30 mouse cellular contexts compared by ENCODE assay signal in genomic region chr6:97245200-97245599, GRCm38 (mm10). TPM values are rescaled to one million over a fixed set of nuclear protein-coding genes. Genes with fewer than 3 reads are reported as not detected.
"Had no signal": no experiment of that assay in that cellular context is flagged by ENCODE, and none has a peak within 500 bp of the region (broad histone marks: within the 10 kb centered on the region; RNA-seq: fewer than 3 reads in every experiment).

No protein-coding gene starts in this region.

- H3K4me1 ChIP-seq: heart, embryonic 15.5 days; hindbrain, embryonic 13.5 days; hindbrain, embryonic 15.5 days; kidney, embryonic 15.5 days; limb, embryonic 10.5 days; limb, embryonic 12.5 days; liver, embryonic 13.5 days had no signal

- H3K27me3 ChIP-seq: heart, embryonic 13.5 days; heart, embryonic 15.5 days; hindbrain, embryonic 13.5 days; hindbrain, embryonic 15.5 days; kidney, embryonic 15.5 days; liver, embryonic 13.5 days had no signal

- H3K9me3 ChIP-seq: heart, embryonic 13.5 days; heart, embryonic 15.5 days; hindbrain, embryonic 13.5 days; hindbrain, embryonic 15.5 days; kidney, embryonic 15.5 days; limb, embryonic 10.5 days; limb, embryonic 12.5 days; liver, embryonic 13.5 days had no signal

- H3K36me3 ChIP-seq: heart, embryonic 15.5 days; hindbrain, embryonic 13.5 days; hindbrain, embryonic 15.5 days; kidney, embryonic 15.5 days; limb, embryonic 10.5 days; limb, embryonic 12.5 days; liver, embryonic 13.5 days had no signal

- H3K9ac ChIP-seq: heart, embryonic 13.5 days; heart, embryonic 15.5 days; hindbrain, embryonic 13.5 days; hindbrain, embryonic 15.5 days; kidney, embryonic 15.5 days; limb, embryonic 12.5 days; liver, embryonic 13.5 days had no signal

- H3K4me3 ChIP-seq: heart, adult 2 months; heart, embryonic 13.5 days; heart, embryonic 15.5 days; hindbrain, embryonic 13.5 days; hindbrain, embryonic 15.5 days; kidney, embryonic 15.5 days; limb, embryonic 10.5 days; limb, embryonic 12.5 days; liver, embryonic 13.5 days had no signal

- H3K4me2 ChIP-seq: heart, embryonic 11.5 days; heart, embryonic 13.5 days; heart, embryonic 15.5 days; hindbrain, embryonic 13.5 days; hindbrain, embryonic 15.5 days; kidney, embryonic 15.5 days; limb, embryonic 12.5 days; liver, embryonic 11.5 days; liver, embryonic 13.5 days had no signal

- DNase-seq: gastrocnemius, postnatal 10 days; gastrocnemius, postnatal 25 days; heart, adult 11 months; heart, adult 2 months; heart, postnatal 14 days; heart, postnatal 36 days; kidney, adult 11 months; kidney, adult 2 months; kidney, adult 9 months; kidney, postnatal 14 days; kidney, postnatal 36 days; layer of hippocampus, adult 9-11 months; layer of hippocampus, postnatal 36 days; liver; liver, embryonic 13.5 days had no signal

- H3K27ac ChIP-seq: heart, adult 2 months; heart, embryonic 13.5 days; heart, embryonic 15.5 days; hindbrain, embryonic 13.5 days; hindbrain, embryonic 15.5 days; hindbrain, postnatal 0 days; kidney, embryonic 15.5 days; kidney, postnatal 0 days; limb, embryonic 10.5 days; limb, embryonic 12.5 days; liver, embryonic 13.5 days had no signal

RNA-seq across cellular contexts. Expression of gene Lmod3, which starts 7.4 kb away (rescaled TPM):
- total RNA-seq: hematopoietic stem cell, adult 5-6 weeks; layer of hippocampus, adult 18-20 months; layer of hippocampus, postnatal 14 days; layer of hippocampus, postnatal 36 days; left cerebral cortex, adult 18-20 months had no signal
- polyA plus RNA-seq: hindbrain, embryonic 15.5 days; hindbrain, postnatal 0 days; liver, embryonic 11.5 days had no signal
